Mouse (Mus musculus) cortical plate, adult 2 months (tissue): ENCODE data around the gene Rai1.

Source experiments
- CTCF ChIP-seq: fragments of 200-500 bp; IDR thresholded peaks from 2 replicates; pipeline ENCODE4 v1.5.1; 2011; ENCODE audit warnings: mild to moderate bottlenecking, control low read depth, low read length; ENCODE audit not compliant: insufficient read depth; ENCODE audit errors: extremely low read depth
- POLR2A ChIP-seq: fragments of 200-500 bp; IDR thresholded peaks from 2 replicates; pipeline ENCODE4 v1.6.1; 2011; ENCODE audit warnings: mild to moderate bottlenecking, low read length, control low read depth; ENCODE audit not compliant: insufficient read depth; ENCODE audit errors: extremely low read depth

DNA sequence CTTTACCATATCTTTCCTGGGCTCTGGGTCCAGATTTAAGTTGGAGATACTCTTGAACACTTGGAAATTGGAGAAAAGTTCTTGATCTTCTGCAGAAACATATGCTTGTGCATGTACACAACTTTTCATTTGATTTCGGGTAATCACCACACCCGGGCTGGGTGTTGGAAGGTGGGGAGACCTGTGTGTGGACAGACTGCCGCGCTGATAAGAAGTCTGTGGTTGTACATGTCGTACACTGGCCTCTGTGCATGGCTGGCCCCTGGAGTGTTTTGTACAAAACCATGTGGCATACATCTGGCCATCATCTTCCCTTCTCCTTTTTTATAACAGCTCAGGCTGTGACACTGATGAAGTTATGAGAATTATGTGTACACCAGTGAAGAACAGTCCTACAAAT is 55.1 kb downstream of the Rai1 start:
- TF ChIP-seq CTCF (no peak), POLR2A (no peak)
